Mouse (Mus musculus): ENCODE measurements at regions not wholly inside any gene's neighbourhood (a gene's known extent, or its start where the extent isn't known, plus 50 kb on each side); places are given as distances from the start of the nearest gene placed in this dataset.

- Histone ChIP-seq H3K4me3 (ENCODE audit: insufficient read depth in 1 of 2, low read depth in 2 of 2, low read length in 2 of 2) (no peak overlapping the region), H3K27ac (no peak overlapping the region), H3K36me3 (replicated peaks; ENCODE audit: control insufficient read depth, insufficient read depth, low read depth) (no peaks in the 10 kb centered on the region), H3K27me3 (ENCODE audit: control insufficient read depth, insufficient read depth, low read length) (no peaks in the 10 kb centered on the region), H3K9me3 (ENCODE audit: control insufficient read depth, low read length) (no peaks in the 10 kb centered on the region), H3K4me1 (replicated peaks; ENCODE audit: control insufficient read depth in 2 of 2, insufficient read depth in 2 of 2, low read length in 1 of 2) (no peaks in the 10 kb centered on the region), H3K4me2 (ENCODE audit: low read depth) (no peak overlapping the region), H3K9ac (replicated peaks) (no peak overlapping the region)
- 58% methylated on average over 7 of the region's 7 CpGs for WGBS (ENCODE audit: insufficient replicate concordance)
- TF ChIP-seq CTCF (IDR thresholded peaks at IDR 0.05; ENCODE audit: low read depth): no peak
- no peak for ATAC-seq (ENCODE audit: insufficient read depth)
- no peak for DNase-seq (ENCODE audit: low read depth in 3 of 3, low spot score in 3 of 3)
These were observed 319.6 kb downstream of the Ipmk start for GRCm38 (mm10) chr10:71667160-71667571.

GRCm38 (mm10) chr10:71679240-71679639 lies 331.7 kb downstream of the Ipmk start:
- H3K27ac ChIP-seq: no peak overlapping the region
- H3K9me3 ChIP-seq (ENCODE audit: control insufficient read depth, low read length): no peaks in the 10 kb centered on the region
- no peak overlapping the region for H3K4me3 ChIP-seq (ENCODE audit: insufficient read depth in 1 of 2, low read depth in 2 of 2, low read length in 2 of 2)
- no peaks in the 10 kb centered on the region for H3K27me3 ChIP-seq (ENCODE audit: control insufficient read depth, insufficient read depth, low read length)
- DNase-seq (ENCODE audit: low read depth in 3 of 3, low spot score in 3 of 3) (no peak), ATAC-seq (ENCODE audit: insufficient read depth) (no peak)
- H3K36me3 ChIP-seq (replicated peaks; ENCODE audit: control insufficient read depth, insufficient read depth, low read depth): no peaks in the 10 kb centered on the region
- H3K4me2 ChIP-seq (ENCODE audit: low read depth): no peak overlapping the region
- WGBS (ENCODE audit: insufficient replicate concordance): 59% methylated on average over 5 of the region's 5 CpGs
- TF ChIP-seq EP300 (IDR thresholded peaks at IDR 0.05; ENCODE audit: low read depth) (no peak), CTCF (IDR thresholded peaks at IDR 0.05; ENCODE audit: low read depth) (no peak)
- H3K4me1 ChIP-seq (replicated peaks; ENCODE audit: control insufficient read depth in 2 of 2, insufficient read depth in 2 of 2, low read length in 1 of 2): no peaks in the 10 kb centered on the region
- no peak overlapping the region for H3K9ac ChIP-seq (replicated peaks)

GRCm38 (mm10) chr10:71713456-71713855 lies 365.9 kb downstream of the Ipmk start:
- WGBS (ENCODE audit: insufficient replicate concordance): 52% methylated on average over 2 of the region's 2 CpGs
- Histone ChIP-seq H3K27me3 (ENCODE audit: control insufficient read depth, insufficient read depth, low read length) (no peaks in the 10 kb centered on the region), H3K4me1 (replicated peaks; ENCODE audit: control insufficient read depth in 2 of 2, insufficient read depth in 2 of 2, low read length in 1 of 2) (no peaks in the 10 kb centered on the region), H3K9ac (replicated peaks) (no peak overlapping the region), H3K9me3 (ENCODE audit: control insufficient read depth, low read length) (no peaks in the 10 kb centered on the region; the same call in 1 of the 2 replicates), H3K4me3 (ENCODE audit: insufficient read depth in 1 of 2, low read depth in 2 of 2, low read length in 2 of 2) (no peak overlapping the region), H3K27ac (no peak overlapping the region), H3K4me2 (ENCODE audit: low read depth) (no peak overlapping the region), H3K36me3 (replicated peaks; ENCODE audit: control insufficient read depth, insufficient read depth, low read depth) (no peaks in the 10 kb centered on the region)
- ATAC-seq (ENCODE audit: insufficient read depth) (no peak), DNase-seq (ENCODE audit: low read depth in 3 of 3, low spot score in 3 of 3) (no peak)
- no peak for TF ChIP-seq CTCF (IDR thresholded peaks at IDR 0.05; ENCODE audit: low read depth)
- no peak for TF ChIP-seq EP300 (IDR thresholded peaks at IDR 0.05; ENCODE audit: low read depth)

GRCm38 (mm10) chr10:71727746-71728145 lies 380.2 kb downstream of the Ipmk start:
- WGBS (ENCODE audit: insufficient replicate concordance): 50% methylated on average over 4 of the region's 4 CpGs
- H3K27ac ChIP-seq: no peak overlapping the region
- TF ChIP-seq CTCF (IDR thresholded peaks at IDR 0.05; ENCODE audit: low read depth) (no peak), EP300 (IDR thresholded peaks at IDR 0.05; ENCODE audit: low read depth) (no peak)
- DNase-seq (ENCODE audit: low read depth in 3 of 3, low spot score in 3 of 3) (no peak), ATAC-seq (ENCODE audit: insufficient read depth) (no peak)
- no peaks in the 10 kb centered on the region for H3K4me1 ChIP-seq (replicated peaks; ENCODE audit: control insufficient read depth in 2 of 2, insufficient read depth in 2 of 2, low read length in 1 of 2)
- no peaks in the 10 kb centered on the region for H3K27me3 ChIP-seq (ENCODE audit: control insufficient read depth, insufficient read depth, low read length)
- H3K9me3 ChIP-seq (ENCODE audit: control insufficient read depth, low read length): no peaks in the 10 kb centered on the region
- no peak overlapping the region for H3K4me2 ChIP-seq (ENCODE audit: low read depth)
- no peak overlapping the region for H3K9ac ChIP-seq (replicated peaks)
- H3K4me3 ChIP-seq (ENCODE audit: insufficient read depth in 1 of 2, low read depth in 2 of 2, low read length in 2 of 2): no peak overlapping the region
- no peaks in the 10 kb centered on the region for H3K36me3 ChIP-seq (replicated peaks; ENCODE audit: control insufficient read depth, insufficient read depth, low read depth)

- Histone ChIP-seq H3K36me3 (replicated peaks; ENCODE audit: control insufficient read depth, insufficient read depth, low read depth) (no peaks in the 10 kb centered on the region), H3K4me2 (ENCODE audit: low read depth) (no peak overlapping the region), H3K9me3 (ENCODE audit: control insufficient read depth, low read length) (no peaks in the 10 kb centered on the region), H3K4me1 (replicated peaks; ENCODE audit: control insufficient read depth in 2 of 2, insufficient read depth in 2 of 2, low read length in 1 of 2) (no peaks in the 10 kb centered on the region), H3K27me3 (ENCODE audit: control insufficient read depth, insufficient read depth, low read length) (no peaks in the 10 kb centered on the region), H3K27ac (no peak overlapping the region), H3K9ac (replicated peaks) (no peak overlapping the region), H3K4me3 (ENCODE audit: insufficient read depth in 1 of 2, low read depth in 2 of 2, low read length in 2 of 2) (no peak overlapping the region)
- TF ChIP-seq CTCF (IDR thresholded peaks at IDR 0.05; ENCODE audit: low read depth) (no peak), EP300 (IDR thresholded peaks at IDR 0.05; ENCODE audit: low read depth) (no peak)
- 52% methylated on average over 3 of the region's 3 CpGs for WGBS (ENCODE audit: insufficient replicate concordance)
- ATAC-seq (ENCODE audit: insufficient read depth) (no peak), DNase-seq (ENCODE audit: low read depth in 3 of 3, low spot score in 3 of 3) (no peak)
These were observed 386.3 kb downstream of the Ipmk start for GRCm38 (mm10) chr10:71733821-71734220.
